Mouse (Mus musculus): ENCODE measurements around the gene Gart.

GRCm38 (mm10) chr16:91661397-91661796 lies 14.6 kb upstream of the Gart start:
- no peak for TF ChIP-seq CTCF (IDR thresholded peaks at IDR 0.05; ENCODE audit: low read depth)
- no peak for TF ChIP-seq EP300 (IDR thresholded peaks at IDR 0.05; ENCODE audit: low read depth)
